Mouse (Mus musculus): ENCODE measurements around the gene Fam114a1. TPM values are rescaled to one million over a fixed set of nuclear protein-coding genes. Genes with fewer than 3 reads are reported as not detected.

Gene Fam114a1
- total RNA-seq, 2 experiments from 2014 or later, result 5.2 to 7.1 TPM

DNA sequence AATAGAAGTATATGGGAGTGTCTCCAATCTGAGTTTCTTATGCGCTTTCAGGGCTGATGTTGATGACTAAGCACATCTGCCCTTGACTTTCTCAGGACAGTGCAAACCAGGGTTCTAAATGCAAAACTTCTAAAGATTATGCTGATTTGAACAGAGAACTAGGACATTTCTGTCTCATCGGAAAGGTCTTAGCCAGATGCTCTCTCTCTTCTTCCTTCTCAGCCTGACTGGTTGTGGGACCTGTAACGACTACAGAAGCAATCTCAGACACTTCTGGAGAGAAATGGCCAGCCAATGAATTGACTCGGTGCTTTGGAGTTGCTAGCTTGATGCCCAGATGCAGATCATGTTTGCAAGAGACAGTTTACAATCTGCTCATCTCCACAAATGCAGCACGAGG is 80.0 kb downstream of the Fam114a1 start:
- no peak for ATAC-seq (replicated peaks; ENCODE audit: poor library complexity)

- no peak for ATAC-seq (replicated peaks; ENCODE audit: poor library complexity)
Observed at GRCm38 (mm10) chr5:65051513-65051912, 81.6 kb downstream of the Fam114a1 start.

DNA sequence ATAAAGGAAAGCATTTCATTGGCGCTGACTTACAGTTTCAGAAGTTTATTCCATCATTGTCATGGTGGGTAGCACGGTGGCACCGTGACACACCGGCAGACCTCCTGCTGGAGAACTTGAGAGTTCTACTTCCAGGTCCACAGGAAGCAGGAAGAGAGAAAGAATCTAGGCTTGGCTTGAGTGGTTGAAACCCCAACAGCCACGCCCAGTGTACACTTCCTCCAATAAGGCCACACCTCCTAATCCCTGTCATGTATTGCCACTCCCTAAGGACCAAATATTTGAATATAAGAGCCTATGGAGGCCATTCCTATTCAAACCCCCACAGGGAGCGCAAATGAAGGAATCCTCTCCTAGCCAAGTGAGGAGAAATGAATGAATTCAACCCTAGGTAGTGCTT is 87.7 kb downstream of the Fam114a1 start:
- peak; percentile 23; the same call in 1 of the 2 replicates for ATAC-seq (replicated peaks; ENCODE audit: poor library complexity)

DNA sequence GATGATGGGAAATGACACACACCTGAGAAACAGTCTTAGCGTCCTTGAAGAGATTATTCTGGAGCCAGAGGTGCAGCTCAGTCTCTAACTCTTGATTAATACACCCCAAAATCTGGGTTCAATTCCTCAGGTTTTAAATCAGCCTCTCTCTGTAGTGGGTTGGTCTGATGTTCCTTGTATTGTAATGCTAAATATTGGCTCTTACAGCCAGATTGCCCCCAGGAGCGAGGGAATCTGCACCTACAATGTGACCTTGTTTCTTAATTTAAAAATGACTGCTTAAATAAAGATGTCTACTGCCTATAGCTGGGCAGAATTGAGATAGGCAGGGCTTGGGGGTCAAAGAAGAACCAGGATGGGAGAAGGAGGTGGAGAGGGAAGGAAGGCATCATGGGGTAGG is 89.9 kb downstream of the Fam114a1 start:
- no peak for ATAC-seq (replicated peaks; ENCODE audit: poor library complexity)

DNA sequence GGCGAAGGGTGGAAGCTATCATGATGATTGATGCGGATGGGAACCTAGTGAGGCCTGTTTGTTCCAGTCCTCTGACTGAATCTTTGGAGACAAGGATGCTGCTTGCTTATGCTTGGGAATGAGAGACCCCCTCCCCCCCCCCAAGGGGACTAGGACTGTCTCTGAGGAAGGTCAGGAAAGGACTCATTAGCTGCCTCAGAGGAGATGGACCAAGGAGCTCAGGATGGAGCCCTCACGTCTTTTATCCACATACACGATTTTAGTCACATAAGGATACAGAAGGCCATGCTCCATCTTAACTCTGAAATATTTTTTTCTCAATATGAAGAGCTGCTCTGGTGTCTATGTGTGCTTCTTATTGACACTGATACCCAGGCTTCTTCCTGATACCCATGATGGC is 92.4 kb downstream of the Fam114a1 start:
- ATAC-seq (replicated peaks; ENCODE audit: poor library complexity), result no peak

GRCm38 (mm10) chr5:65063266-65063665 is 93.4 kb downstream of the Fam114a1 start:
- ATAC-seq (replicated peaks; ENCODE audit: poor library complexity), result no peak

DNA sequence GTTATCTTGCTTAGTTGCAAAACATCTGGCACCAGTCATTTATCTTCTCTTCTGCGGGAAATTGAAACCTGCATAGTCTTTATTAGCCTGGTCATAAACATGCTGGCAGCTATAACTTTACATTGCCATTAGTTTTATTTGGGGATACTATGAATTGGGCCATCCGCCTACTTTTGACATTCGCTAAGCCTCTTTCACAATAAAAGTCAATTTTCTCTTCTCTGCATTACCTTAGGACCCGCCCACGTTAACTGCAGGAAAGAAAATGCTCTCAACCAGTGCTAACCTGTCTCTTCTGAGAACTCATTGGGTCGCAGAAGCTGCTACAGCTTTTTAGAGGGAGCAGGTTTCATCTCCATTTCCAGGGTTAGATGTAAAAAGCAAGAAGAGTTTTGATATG is 98.3 kb downstream of the Fam114a1 start:
- no peak for ATAC-seq (replicated peaks; ENCODE audit: poor library complexity)

- ATAC-seq (replicated peaks; ENCODE audit: poor library complexity), result no peak
Observed at GRCm38 (mm10) chr5:65069872-65070271, 100.0 kb downstream of the Fam114a1 start.

DNA sequence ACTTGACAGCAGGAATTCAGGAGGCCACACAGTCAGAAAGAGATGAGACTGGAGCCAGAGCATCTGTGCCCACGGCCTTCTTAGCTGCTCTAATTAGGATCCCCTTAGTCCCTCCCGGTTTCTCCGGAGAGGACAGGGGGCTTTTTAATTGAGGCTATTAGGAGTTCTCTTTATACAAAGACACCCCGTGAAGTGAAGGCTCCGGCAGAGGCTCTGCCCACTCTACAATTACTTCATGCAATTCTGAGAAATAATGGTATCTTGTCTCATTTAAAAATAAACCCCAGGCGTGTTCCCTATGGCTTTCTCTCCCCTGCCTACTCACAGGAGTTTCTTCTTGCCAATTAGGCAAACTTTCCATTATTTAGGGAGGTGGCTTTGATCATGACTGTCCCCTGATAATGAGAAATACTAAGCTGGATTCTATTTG is 101.8 kb downstream of the Fam114a1 start:
- ATAC-seq (replicated peaks; ENCODE audit: poor library complexity), result no peak

DNA sequence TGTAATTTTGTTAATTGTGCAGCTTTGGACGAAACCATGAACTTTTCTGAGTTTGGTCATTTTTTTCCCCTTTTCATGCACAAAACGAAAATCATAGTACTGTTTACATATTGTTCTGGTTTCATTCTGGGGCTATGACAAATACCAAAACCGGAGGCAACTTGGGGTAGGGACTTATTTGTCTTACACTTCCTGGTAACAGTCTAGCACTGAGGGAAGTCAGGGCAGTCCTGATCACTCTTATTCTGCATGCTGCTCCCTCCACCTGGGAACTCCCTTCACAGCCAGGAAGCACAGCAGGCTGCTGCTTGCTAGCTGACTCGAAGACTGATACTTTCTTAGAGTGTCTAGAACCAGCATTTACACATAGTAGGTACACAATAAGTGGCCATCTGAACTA is 103.4 kb downstream of the Fam114a1 start:
- no peak for ATAC-seq (replicated peaks; ENCODE audit: poor library complexity)

DNA sequence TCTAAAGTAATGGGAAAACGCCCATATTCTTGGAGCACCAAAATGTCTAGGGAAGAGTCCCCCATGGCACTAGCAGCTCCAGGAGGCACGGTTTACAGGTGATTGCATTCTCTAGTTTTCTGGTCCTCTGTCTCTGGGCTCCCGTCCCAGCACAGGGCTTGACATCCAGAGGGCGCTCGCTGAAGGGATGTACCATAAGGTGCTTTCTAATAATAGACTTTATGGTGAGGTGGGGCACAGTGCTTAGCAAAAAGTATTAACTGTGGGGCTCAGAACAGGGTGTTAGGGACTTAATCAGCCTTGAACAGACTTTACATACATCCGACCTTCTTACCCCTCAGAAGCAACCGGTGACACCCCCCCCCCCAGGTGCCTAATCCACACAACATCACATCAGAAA is 104.8 kb downstream of the Fam114a1 start:
- ATAC-seq (replicated peaks; ENCODE audit: poor library complexity), result no peak

GRCm38 (mm10) chr5:65076087-65076486 is 106.2 kb downstream of the Fam114a1 start:
- peak; percentile 92 for ATAC-seq (replicated peaks; ENCODE audit: poor library complexity)

DNA sequence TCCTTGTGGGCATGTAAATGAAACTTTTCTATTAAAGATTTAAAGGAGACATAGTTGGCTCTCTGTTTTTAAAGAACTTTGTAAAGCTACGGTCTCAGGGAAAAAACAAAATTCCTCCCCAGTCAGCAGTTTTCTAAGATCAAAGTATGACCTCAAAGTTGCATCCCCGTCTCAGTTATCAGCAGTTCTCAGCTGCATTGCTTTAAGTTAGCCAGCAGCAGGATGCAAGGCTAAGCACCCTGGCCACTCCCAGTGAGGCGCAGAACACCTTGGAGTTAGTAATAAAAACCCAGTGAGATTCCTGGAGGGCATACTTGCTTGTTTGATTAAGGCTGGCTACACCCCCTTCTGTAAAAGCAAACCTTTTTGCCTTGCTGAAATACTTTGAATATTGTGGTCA is 106.9 kb downstream of the Fam114a1 start:
- no peak for ATAC-seq (replicated peaks; ENCODE audit: poor library complexity)

GRCm38 (mm10) chr5:65078081-65078480 is 108.2 kb downstream of the Fam114a1 start:
- ATAC-seq (replicated peaks; ENCODE audit: poor library complexity), result no peak

GRCm38 (mm10) chr5:65079881-65080280 is 110.0 kb downstream of the Fam114a1 start:
- ATAC-seq (replicated peaks; ENCODE audit: poor library complexity), result no peak

DNA sequence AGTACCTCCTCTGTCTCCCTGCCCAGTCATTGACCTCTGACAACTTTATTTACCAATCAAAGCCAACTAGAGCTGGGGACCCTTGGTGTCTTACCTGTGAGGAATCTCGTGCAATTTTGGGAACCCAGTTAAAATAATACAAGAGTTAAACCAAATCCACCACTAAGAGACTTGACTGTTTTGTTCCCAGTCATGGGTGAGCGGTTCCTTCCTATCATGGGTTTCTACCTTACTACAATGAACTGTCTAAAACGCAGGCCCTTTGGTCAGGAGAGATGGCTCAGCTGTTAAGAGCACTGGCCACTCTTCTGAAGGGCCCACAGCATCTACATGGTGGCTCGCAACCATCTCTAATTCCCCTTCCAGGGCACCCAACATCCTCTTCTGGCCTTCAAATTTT is 112.0 kb downstream of the Fam114a1 start:
- ATAC-seq (replicated peaks; ENCODE audit: poor library complexity), result no peak

DNA sequence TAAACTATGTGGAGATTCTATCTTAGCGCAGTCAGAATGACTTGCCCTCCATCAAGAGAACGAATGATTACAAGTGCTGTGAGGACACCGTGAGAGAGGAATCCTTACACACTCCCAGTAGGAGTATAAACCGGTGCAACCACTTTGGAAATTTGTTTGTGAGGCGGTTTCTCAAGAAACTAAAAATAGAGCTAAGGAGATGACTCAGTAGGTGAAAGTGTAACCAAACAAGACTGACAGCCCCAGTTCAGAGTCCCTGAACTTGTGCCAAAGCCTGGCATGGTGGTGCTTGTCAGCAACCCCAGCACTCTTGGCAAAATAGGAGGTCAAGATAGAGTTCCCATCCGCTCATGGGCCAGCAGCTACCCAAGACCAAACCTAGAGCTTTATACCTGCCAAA is 116.7 kb downstream of the Fam114a1 start:
- no peak for ATAC-seq (replicated peaks; ENCODE audit: poor library complexity)

GRCm38 (mm10) chr5:65089707-65090106 is 119.8 kb downstream of the Fam114a1 start:
- ATAC-seq (replicated peaks; ENCODE audit: poor library complexity), result peak; percentile 27; the same call in 1 of the 2 replicates

DNA sequence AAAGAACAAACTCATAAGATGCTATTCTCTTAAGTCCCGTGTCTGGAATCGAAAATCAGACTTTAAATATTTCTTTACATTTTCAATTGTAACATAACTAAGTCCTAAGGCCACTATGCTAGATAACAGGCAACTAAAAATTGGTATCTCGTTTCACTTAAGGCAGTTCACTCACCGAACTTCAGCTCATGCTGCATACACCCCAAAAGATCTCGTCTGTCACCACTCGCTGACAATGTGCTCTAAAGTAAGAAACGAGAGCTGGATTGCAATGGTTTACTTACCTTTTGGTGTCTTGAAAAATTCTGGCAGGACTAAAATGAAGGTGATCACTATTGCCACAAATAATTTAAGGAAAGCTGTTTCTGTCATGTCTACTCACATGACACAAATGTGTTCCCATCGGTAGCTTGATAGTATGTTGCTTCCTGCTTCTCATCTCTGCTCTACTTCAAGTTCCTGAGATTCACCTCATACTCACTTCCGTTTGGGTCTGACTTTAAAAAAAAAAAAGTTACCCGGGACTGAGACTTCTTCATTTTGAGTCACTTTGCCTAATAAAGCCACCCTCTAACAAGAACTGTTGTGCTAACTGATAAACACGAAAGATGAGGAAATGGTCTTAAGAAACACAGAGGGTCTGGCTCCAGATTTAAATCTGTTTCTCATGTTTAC is 121.5 kb downstream of the Fam114a1 start:
- peak; percentile 82 for ATAC-seq (replicated peaks; ENCODE audit: poor library complexity)

All from megakaryocyte progenitor cell, adult 5-6 weeks (primary cell).